Mouse (Mus musculus): ENCODE data around the gene Arhgef28. TPM values are rescaled to one million over a fixed set of nuclear protein-coding genes. Genes with fewer than 3 reads are reported as not detected.

The Arhgef28 gene
- polyA plus RNA-seq, 1 experiment = 16.7 TPM

DNA sequence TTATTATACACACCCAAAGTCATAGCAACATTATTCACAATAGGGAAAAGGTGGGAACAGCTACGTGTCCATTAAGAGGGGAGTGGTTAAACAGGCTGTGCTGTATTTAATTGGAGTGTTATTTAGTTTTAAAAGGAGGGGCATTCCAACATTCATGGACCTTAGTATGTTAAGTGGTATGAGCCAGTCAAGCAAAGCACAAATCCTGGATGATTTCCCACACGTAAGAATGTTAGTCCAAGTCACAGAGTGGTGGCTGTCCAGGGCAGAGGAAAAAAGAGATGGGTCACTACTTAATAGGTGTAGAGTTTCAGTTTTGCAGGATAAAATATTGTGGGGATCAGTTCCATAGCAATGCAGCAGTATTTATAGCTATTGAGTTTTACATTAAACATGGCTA lies 20.0 kb upstream of the Arhgef28 start:
- no peaks in the 10 kb centered on the region for H3K4me1 ChIP-seq (ENCODE audit: control insufficient read depth, insufficient read depth, low read length)
- no peak overlapping the region for H3K27ac ChIP-seq (ENCODE audit: insufficient read depth, low read length)
- no peak overlapping the region for H3K4me3 ChIP-seq (ENCODE audit: insufficient read depth, low read length)
- TF ChIP-seq CTCF (IDR thresholded peaks at IDR 0.05; ENCODE audit: borderline replicate concordance, insufficient read depth, low read length) (no peak), POLR2A (IDR thresholded peaks at IDR 0.05; ENCODE audit: low read depth, low read length) (no peak)

DNA sequence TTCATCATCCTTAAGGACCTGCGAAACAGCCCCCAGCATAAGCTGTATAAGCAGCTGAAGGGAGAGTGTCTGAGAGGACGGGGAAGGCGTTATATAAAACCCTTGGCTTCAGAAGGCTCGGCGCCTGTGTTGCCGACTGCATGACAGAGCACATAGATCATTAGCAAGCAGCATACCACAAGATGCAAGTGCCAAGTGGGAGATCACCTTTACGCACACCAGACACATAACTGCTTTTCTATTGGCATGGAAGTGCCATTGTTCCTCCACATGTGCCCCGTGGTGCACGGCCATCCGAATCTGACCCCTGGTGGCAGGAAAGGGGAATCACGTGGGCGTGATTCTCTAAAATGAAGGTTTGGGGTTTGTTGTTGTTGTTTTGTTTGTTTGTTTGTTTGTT lies 16.6 kb upstream of the Arhgef28 start:
- TF ChIP-seq POLR2A (IDR thresholded peaks at IDR 0.05; ENCODE audit: low read depth, low read length) (no peak), CTCF (IDR thresholded peaks at IDR 0.05; ENCODE audit: borderline replicate concordance, insufficient read depth, low read length) (peak; percentile 70; the same call in 1 of the 2 replicates)
- H3K27ac ChIP-seq (ENCODE audit: insufficient read depth, low read length) = no peak overlapping the region
- no peaks in the 10 kb centered on the region for H3K4me1 ChIP-seq (ENCODE audit: control insufficient read depth, insufficient read depth, low read length)
- no peak overlapping the region for H3K4me3 ChIP-seq (ENCODE audit: insufficient read depth, low read length)

DNA sequence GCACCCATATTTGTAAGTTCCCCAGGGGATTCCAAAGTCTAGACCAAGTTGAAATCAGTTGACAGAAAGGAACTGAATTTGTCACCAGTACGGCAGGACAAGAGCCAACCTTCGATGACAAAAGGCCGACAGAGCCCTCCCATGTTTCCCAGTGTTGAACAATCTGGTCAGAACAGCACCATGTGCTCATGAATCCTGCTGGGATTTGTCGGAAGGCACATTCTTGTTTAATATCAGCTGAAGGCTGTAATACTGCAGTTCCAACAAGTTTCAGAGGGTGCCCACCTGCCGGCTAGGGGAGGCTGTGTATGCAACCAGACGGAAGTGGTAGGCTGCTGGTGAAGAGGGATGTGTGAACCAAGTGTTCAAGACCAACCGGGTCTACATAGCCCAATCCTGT lies 3.9 kb upstream of the Arhgef28 start:
- no peak overlapping the region for H3K4me3 ChIP-seq (ENCODE audit: insufficient read depth, low read length)
- no peak overlapping the region for H3K27ac ChIP-seq (ENCODE audit: insufficient read depth, low read length)
- H3K4me1 ChIP-seq (ENCODE audit: control insufficient read depth, insufficient read depth, low read length) = peaks cover 2% of the 10 kb centered on the region; the same call in 1 of the 2 replicates
- TF ChIP-seq CTCF (IDR thresholded peaks at IDR 0.05; ENCODE audit: borderline replicate concordance, insufficient read depth, low read length) (no peak), POLR2A (IDR thresholded peaks at IDR 0.05; ENCODE audit: low read depth, low read length) (no peak)

DNA sequence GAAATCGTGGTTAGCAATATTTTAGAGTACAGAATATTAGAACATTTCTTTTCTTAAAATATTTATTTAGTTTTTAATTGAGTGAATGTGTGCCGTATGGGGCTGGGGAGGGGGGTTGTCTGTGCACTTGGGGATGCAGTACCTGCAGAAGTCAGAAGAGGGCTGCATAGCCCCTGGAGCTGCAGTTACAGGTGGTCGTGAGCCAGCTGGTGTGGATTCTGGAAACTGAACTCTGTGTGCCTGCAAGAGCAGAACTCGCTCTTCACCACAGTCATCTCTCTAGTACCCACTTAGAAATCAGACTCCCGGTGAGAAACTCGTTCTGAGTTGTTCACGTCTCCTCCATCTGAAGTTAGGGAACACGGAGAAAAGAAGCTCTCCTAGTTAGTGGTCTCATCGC lies 2.6 kb upstream of the Arhgef28 start:
- Histone ChIP-seq H3K4me1 (ENCODE audit: control insufficient read depth, insufficient read depth, low read length) (peaks cover 2% of the 10 kb centered on the region; the same call in 1 of the 2 replicates), H3K27ac (ENCODE audit: insufficient read depth, low read length) (no peak overlapping the region), H3K4me3 (ENCODE audit: insufficient read depth, low read length) (no peak overlapping the region)
- TF ChIP-seq POLR2A (IDR thresholded peaks at IDR 0.05; ENCODE audit: low read depth, low read length) = no peak
- no peak for TF ChIP-seq CTCF (IDR thresholded peaks at IDR 0.05; ENCODE audit: borderline replicate concordance, insufficient read depth, low read length)

DNA sequence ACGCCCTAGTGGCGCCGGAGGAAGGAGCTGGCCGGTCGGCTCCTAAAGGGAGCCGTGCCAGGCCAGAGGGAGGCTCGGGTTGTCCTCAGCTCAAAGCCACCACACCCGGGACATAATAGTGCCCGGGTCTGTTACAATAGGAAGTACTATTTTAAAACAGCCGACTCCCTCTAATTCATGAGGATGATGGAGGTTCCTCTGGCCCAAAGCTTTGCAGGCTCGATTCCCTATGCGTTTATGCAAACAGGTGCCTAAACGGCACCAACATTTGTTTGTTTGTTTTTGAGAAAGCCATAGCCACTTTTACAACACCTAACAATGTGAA lies 269 bp upstream of the Arhgef28 start:
- no peak overlapping the region for H3K27ac ChIP-seq (ENCODE audit: insufficient read depth, low read length)
- peak overlapping the region; percentile 30 for H3K4me3 ChIP-seq (ENCODE audit: insufficient read depth, low read length)
- TF ChIP-seq CTCF (IDR thresholded peaks at IDR 0.05; ENCODE audit: borderline replicate concordance, insufficient read depth, low read length) (no peak), POLR2A (IDR thresholded peaks at IDR 0.05; ENCODE audit: low read depth, low read length) (no peak)
- H3K4me1 ChIP-seq (ENCODE audit: control insufficient read depth, insufficient read depth, low read length) = peaks cover 2% of the 10 kb centered on the region; the same call in 1 of the 2 replicates

DNA sequence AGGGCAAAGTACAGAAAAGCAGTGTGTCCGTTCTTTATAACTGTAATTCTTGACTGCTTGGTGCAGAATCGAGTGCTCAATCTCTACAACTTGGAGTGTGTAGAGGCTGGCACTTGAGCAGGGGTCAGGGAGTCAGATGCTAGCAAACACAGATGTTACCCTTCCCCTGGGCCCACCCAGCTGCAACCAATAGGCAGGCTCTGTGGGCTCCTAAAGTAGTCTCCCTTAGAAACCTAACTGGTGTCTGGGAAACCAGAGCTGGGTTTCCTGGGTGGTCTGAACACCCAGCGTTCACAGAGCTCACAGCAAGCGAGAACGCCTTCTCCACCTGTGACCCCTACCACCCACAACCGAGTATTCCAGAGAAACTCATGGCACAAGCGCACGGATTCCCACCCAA lies 1.1 kb downstream of the Arhgef28 start:
- Histone ChIP-seq H3K4me3 (ENCODE audit: insufficient read depth, low read length) (peak overlapping the region; percentile 50), H3K27ac (ENCODE audit: insufficient read depth, low read length) (no peak overlapping the region), H3K4me1 (ENCODE audit: control insufficient read depth, insufficient read depth, low read length) (peaks cover 9% of the 10 kb centered on the region; the same call in 1 of the 2 replicates)
- TF ChIP-seq POLR2A (IDR thresholded peaks at IDR 0.05; ENCODE audit: low read depth, low read length) (no peak), CTCF (IDR thresholded peaks at IDR 0.05; ENCODE audit: borderline replicate concordance, insufficient read depth, low read length) (no peak)

DNA sequence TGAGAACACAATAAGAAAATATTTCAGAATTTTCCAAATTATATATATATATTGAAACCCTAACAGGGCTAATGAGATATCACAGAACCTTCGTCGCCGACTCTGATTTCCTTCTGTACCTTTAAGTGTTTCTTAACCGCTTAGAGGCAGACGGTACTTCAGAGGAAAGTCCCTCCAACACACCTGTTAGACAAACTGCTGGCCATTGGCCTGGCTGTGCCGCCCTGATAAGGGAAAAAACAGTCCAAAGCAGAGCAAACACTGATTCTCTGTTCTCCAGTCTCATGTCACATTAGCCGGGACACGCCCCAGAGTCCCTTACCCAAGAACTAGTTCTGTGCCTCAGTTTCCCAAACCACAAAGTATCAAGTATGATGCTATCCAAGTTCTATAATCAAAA lies 1.9 kb downstream of the Arhgef28 start:
- H3K27ac ChIP-seq (ENCODE audit: insufficient read depth, low read length) = no peak overlapping the region
- TF ChIP-seq POLR2A (IDR thresholded peaks at IDR 0.05; ENCODE audit: low read depth, low read length) = no peak
- TF ChIP-seq CTCF (IDR thresholded peaks at IDR 0.05; ENCODE audit: borderline replicate concordance, insufficient read depth, low read length) = no peak
- H3K4me3 ChIP-seq (ENCODE audit: insufficient read depth, low read length) = no peak overlapping the region
- peaks cover 9% of the 10 kb centered on the region; the same call in 1 of the 2 replicates for H3K4me1 ChIP-seq (ENCODE audit: control insufficient read depth, insufficient read depth, low read length)

DNA sequence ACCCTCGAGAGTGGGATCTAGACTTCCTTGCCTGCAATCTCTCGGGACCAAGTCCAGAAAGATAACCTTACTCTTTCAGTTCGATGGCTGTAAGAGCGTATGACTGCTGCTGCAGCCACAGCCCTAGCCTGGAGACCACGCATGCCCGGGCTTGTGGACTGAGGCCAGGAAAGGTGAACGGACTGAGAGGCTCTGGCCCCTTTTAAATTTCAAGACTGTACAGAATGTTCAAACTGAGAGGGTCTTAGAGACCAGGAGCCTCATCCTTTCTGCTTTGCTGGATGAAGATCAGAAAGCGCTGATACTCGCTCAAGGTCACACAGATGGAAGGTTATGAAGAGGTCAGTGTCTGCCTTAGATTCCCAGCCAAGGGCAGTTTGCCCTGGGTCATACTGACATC lies 4.8 kb downstream of the Arhgef28 start:
- Histone ChIP-seq H3K4me3 (ENCODE audit: insufficient read depth, low read length) (no peak overlapping the region), H3K4me1 (ENCODE audit: control insufficient read depth, insufficient read depth, low read length) (peaks cover 6% of the 10 kb centered on the region; the same call in 1 of the 2 replicates), H3K27ac (ENCODE audit: insufficient read depth, low read length) (no peak overlapping the region)
- TF ChIP-seq CTCF (IDR thresholded peaks at IDR 0.05; ENCODE audit: borderline replicate concordance, insufficient read depth, low read length) = no peak
- no peak for TF ChIP-seq POLR2A (IDR thresholded peaks at IDR 0.05; ENCODE audit: low read depth, low read length)

DNA sequence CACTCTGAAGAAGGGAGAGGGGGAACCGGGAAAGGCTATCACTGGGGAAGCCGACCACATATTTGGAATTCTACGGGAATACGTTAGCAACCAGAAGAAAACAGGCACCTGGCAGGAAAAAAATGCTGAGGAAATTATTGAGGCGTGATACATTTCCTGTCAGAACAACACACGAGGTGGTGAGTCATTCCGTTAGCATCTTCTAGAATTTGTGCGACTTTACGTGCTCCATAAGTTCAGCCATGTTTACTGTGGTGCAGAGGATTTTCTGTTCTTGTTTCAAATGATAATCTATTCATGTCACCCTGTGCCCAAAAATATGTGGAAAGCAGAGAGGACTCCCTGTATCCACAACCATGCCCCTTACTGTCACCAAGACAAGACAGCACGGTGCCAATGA lies 13.6 kb downstream of the Arhgef28 start:
- Histone ChIP-seq H3K27ac (ENCODE audit: insufficient read depth, low read length) (peak overlapping the region; percentile 38), H3K4me3 (ENCODE audit: insufficient read depth, low read length) (no peak overlapping the region), H3K4me1 (ENCODE audit: control insufficient read depth, insufficient read depth, low read length) (peaks cover 6% of the 10 kb centered on the region)
- TF ChIP-seq CTCF (IDR thresholded peaks at IDR 0.05; ENCODE audit: borderline replicate concordance, insufficient read depth, low read length) (no peak), POLR2A (IDR thresholded peaks at IDR 0.05; ENCODE audit: low read depth, low read length) (no peak)

DNA sequence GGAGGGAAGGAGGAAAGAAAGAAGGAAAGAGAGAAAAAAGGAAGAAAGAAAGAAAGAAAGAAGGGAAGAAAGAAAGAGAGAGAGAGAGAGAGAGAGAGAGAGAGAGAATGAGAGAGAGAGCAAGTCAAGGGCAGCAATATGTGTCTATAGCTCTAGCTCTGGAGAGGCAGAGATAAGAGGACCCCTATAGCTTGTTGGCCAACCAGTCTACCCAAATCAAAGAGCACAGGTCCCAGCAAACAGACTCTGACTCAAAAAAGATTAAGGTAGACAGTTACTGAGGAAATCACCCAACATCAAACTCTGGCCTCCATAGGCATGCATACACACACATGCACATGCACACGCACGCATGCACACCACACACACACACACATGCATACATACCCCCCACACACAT lies 17.7 kb downstream of the Arhgef28 start:
- Histone ChIP-seq H3K4me3 (ENCODE audit: insufficient read depth, low read length) (no peak overlapping the region), H3K4me1 (ENCODE audit: control insufficient read depth, insufficient read depth, low read length) (peaks cover 12% of the 10 kb centered on the region), H3K27ac (ENCODE audit: insufficient read depth, low read length) (no peak overlapping the region)
- no peak for TF ChIP-seq CTCF (IDR thresholded peaks at IDR 0.05; ENCODE audit: borderline replicate concordance, insufficient read depth, low read length)
- TF ChIP-seq POLR2A (IDR thresholded peaks at IDR 0.05; ENCODE audit: low read depth, low read length) = no peak

DNA sequence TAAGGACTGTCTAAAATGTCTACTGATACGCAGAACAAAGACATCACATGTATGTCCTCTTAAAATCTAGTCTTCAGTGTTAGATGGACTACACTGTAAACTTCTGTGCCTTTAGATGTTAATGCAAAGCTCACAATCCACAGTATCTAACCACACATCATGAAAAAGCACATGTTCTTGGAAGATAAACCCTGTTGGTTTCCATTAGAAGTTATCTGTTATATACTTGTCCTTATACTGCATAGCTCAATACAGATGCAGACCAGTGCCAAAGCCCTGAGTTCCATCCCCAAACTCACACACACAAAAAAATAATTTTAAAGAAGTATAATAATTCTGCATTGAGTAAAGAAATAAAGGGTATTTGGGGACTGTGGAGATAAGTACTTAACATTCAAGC lies 18.3 kb downstream of the Arhgef28 start:
- TF ChIP-seq CTCF (IDR thresholded peaks at IDR 0.05; ENCODE audit: borderline replicate concordance, insufficient read depth, low read length) (no peak), POLR2A (IDR thresholded peaks at IDR 0.05; ENCODE audit: low read depth, low read length) (no peak)
- Histone ChIP-seq H3K4me3 (ENCODE audit: insufficient read depth, low read length) (no peak overlapping the region), H3K27ac (ENCODE audit: insufficient read depth, low read length) (no peak overlapping the region), H3K4me1 (ENCODE audit: control insufficient read depth, insufficient read depth, low read length) (peaks cover 12% of the 10 kb centered on the region)
